In genomic region chr10:118720630-118721029, GRCm38 (mm10) we compare ENCODE assay signal across 17 mouse cellular contexts.
DNase-seq lines count a peak whose midpoint lies in the region; ATAC-seq lines count a peak whose summit lies in the region.
"Had no signal": no experiment of that assay in that cellular context is flagged by ENCODE, and none has a peak within 500 bp of the region (broad histone marks: within the 10 kb centered on the region; RNA-seq: fewer than 3 reads in every experiment).

No protein-coding gene starts in this region.

- H3K9me3 ChIP-seq in neural tube, embryonic 11.5 days (ENCODE audit: control insufficient read depth, low read length) = no peaks in the 10 kb centered on the region
- H3K9me3 ChIP-seq in forebrain, embryonic 15.5 days = no peaks in the 10 kb centered on the region
- no peaks in the 10 kb centered on the region for H3K9me3 ChIP-seq in neural tube, embryonic 13.5 days
- H3K9me3 ChIP-seq: heart, embryonic 12.5 days had no signal

- no peak overlapping the region for H3K4me3 ChIP-seq in neural tube, embryonic 11.5 days (ENCODE audit: low read depth, low read length)
- no peak overlapping the region for H3K4me3 ChIP-seq in forebrain, embryonic 15.5 days
- no peak overlapping the region for H3K4me3 ChIP-seq in neural tube, embryonic 13.5 days
- H3K4me3 ChIP-seq: heart, embryonic 12.5 days; myocyte had no signal

- peak; percentile 64; the same call in 1 of the 2 replicates for ATAC-seq in frontal cortex, adult (ENCODE audit: low TSS enrichment)
- ATAC-seq in neural tube, embryonic 11.5 days (ENCODE audit: insufficient read depth, low FRiP score, low TSS enrichment) = no peak
- peak; percentile 32; the same call in 1 of the 2 replicates for ATAC-seq in forebrain, embryonic 15.5 days (replicated peaks)
- ATAC-seq in neural tube, embryonic 13.5 days (ENCODE audit: low read depth) = no peak

- WGBS in neural tube, embryonic 11.5 days = 65% methylated on average over 1 of the region's 1 CpGs
- WGBS in forebrain, embryonic 15.5 days = 2% methylated on average over 1 of the region's 1 CpGs
- WGBS in neural tube, embryonic 13.5 days = 33% methylated on average over 1 of the region's 1 CpGs

- H3K36me3 ChIP-seq in neural tube, embryonic 11.5 days (ENCODE audit: control insufficient read depth, insufficient read depth, low read length) = no peaks in the 10 kb centered on the region
- no peaks in the 10 kb centered on the region for H3K36me3 ChIP-seq in forebrain, embryonic 15.5 days
- H3K36me3 ChIP-seq in neural tube, embryonic 13.5 days = no peaks in the 10 kb centered on the region
- H3K36me3 ChIP-seq: G1E; heart, embryonic 12.5 days had no signal

- no peak overlapping the region for H3K4me2 ChIP-seq in neural tube, embryonic 11.5 days (ENCODE audit: low read depth)
- no peak overlapping the region for H3K4me2 ChIP-seq in forebrain, embryonic 15.5 days (replicated peaks)
- H3K4me2 ChIP-seq in neural tube, embryonic 13.5 days = no peak overlapping the region
- H3K4me2 ChIP-seq: heart, embryonic 12.5 days had no signal

- H3K4me1 ChIP-seq in neural tube, embryonic 11.5 days (ENCODE audit: control insufficient read depth, insufficient read depth, low read length) = no peaks in the 10 kb centered on the region
- H3K4me1 ChIP-seq in forebrain, embryonic 15.5 days = peaks cover 26% of the 10 kb centered on the region
- peaks cover 29% of the 10 kb centered on the region for H3K4me1 ChIP-seq in neural tube, embryonic 13.5 days (replicated peaks)

- no peak overlapping the region for H3K9ac ChIP-seq in neural tube, embryonic 11.5 days (ENCODE audit: low read length)
- no peak overlapping the region for H3K9ac ChIP-seq in forebrain, embryonic 15.5 days (replicated peaks)
- no peak overlapping the region for H3K9ac ChIP-seq in neural tube, embryonic 13.5 days
- H3K9ac ChIP-seq: heart, embryonic 12.5 days had no signal

- H3K27me3 ChIP-seq in neural tube, embryonic 11.5 days (ENCODE audit: control insufficient read depth, insufficient read depth, low read length) = no peaks in the 10 kb centered on the region
- no peaks in the 10 kb centered on the region for H3K27me3 ChIP-seq in forebrain, embryonic 15.5 days
- no peaks in the 10 kb centered on the region for H3K27me3 ChIP-seq in neural tube, embryonic 13.5 days
- H3K27me3 ChIP-seq: heart, embryonic 12.5 days had no signal

- no peak for DNase-seq in frontal cortex, postnatal 10 days (ENCODE audit: low spot score in 2 of 2)
- DNase-seq in neural tube, embryonic 11.5 days (ENCODE audit: low spot score) = peak; percentile 20
- no peak for DNase-seq in neural tube, embryonic 10.5 days (ENCODE audit: extremely low spot score, low spot score)
- DNase-seq in layer of hippocampus, postnatal 14 days (ENCODE audit: low spot score in 2 of 2) = no peak
- no peak for DNase-seq in gastrocnemius, postnatal 10 days
- DNase-seq: cerebellum, adult 2 months; gastrocnemius, postnatal 25 days; heart, postnatal 4 days; kidney, adult 2 months; layer of hippocampus, postnatal 36 days; spleen, adult 18-20 months had no signal

- H3K27ac ChIP-seq in neural tube, embryonic 11.5 days (ENCODE audit: low read depth, low read length) = no peak overlapping the region
- H3K27ac ChIP-seq in forebrain, embryonic 15.5 days (replicated peaks) = peak overlapping the region; percentile 51; the same call in 1 of the 2 replicates
- H3K27ac ChIP-seq in neural tube, embryonic 13.5 days (replicated peaks) = 0 out of 2 replicates have a peak overlapping the region, but pooled peaks have one; percentile 9

Comparison
In these comparisons a context has a peak if more than half of its experiments do, and no peak if none do; other contexts are left out.
1. ATAC-seq: peak in frontal cortex, adult (single experiment) and forebrain, embryonic 15.5 days (single experiment); none in neural tube, embryonic 11.5 days (single experiment) and neural tube, embryonic 13.5 days (single experiment).